Mouse (Mus musculus) forebrain, postnatal 0 days (tissue): ENCODE results near the gene Car11. TPM values are rescaled to one million over a fixed set of nuclear protein-coding genes. Genes with fewer than 3 reads are reported as not detected.
A peak's percentile ranks its signal among the peaks of the same experiment; 100 is the strongest.

ENCODE experiments used
- ATAC-seq: fragments of 200-750 bp; cut with Nextera tagmentation; 2 replicates; pipeline ENCODE4 v1.8.0; 2017; ENCODE audit warnings: mild to moderate bottlenecking, moderate library complexity
- DNase-seq: peaks from one replicate; pipeline ENCODE4 v3.0.0-alpha.2; 2015
- H3K27ac ChIP-seq: fragments of 300-500 bp; sonication (generic); 2 replicates; pipeline ENCODE4 v1.5.1; 2014; ENCODE audit warnings: low read depth, mild to moderate bottlenecking, antibody characterized with exemption, low read length, moderate library complexity, mixed read lengths
- H3K27me3 ChIP-seq: fragments of 300-500 bp; sonication (generic); 2 replicates; pipeline ENCODE4 v1.6.1; 2014; ENCODE audit warnings: mild to moderate bottlenecking, low read length, mixed read lengths; ENCODE audit not compliant: insufficient read depth
- H3K36me3 ChIP-seq: fragments of 300-500 bp; sonication (generic); 2 replicates; pipeline ENCODE4 v1.6.1; 2014; ENCODE audit warnings: mild to moderate bottlenecking, moderate library complexity; ENCODE audit not compliant: insufficient read depth
- H3K4me1 ChIP-seq: fragments of 300-500 bp; sonication (generic); 2 replicates; pipeline ENCODE4 v1.6.1; 2014; ENCODE audit warnings: antibody characterized with exemption; ENCODE audit not compliant: insufficient read depth
- H3K4me2 ChIP-seq: fragments of 300-500 bp; sonication (generic); 2 replicates; pipeline ENCODE4 v1.6.1; 2014; ENCODE audit warnings: low read depth, mild to moderate bottlenecking, moderate library complexity
- H3K4me3 ChIP-seq: fragments of 300-500 bp; sonication (generic); 2 replicates; pipeline ENCODE4 v1.5.1; 2014; ENCODE audit warnings: low read depth, low read length, mixed read lengths
- H3K9ac ChIP-seq: fragments of 300-500 bp; sonication (generic); 2 replicates; pipeline ENCODE4 v1.6.1; 2014; ENCODE audit warnings: mild to moderate bottlenecking
- H3K9me3 ChIP-seq: fragments of 300-500 bp; sonication (generic); 2 replicates; pipeline ENCODE4 v1.6.1; 2016; ENCODE audit warnings: low read length
- CTCF ChIP-seq: sonication (generic); IDR thresholded peaks from 2 replicates; pipeline ENCODE4 v1.5.1; 2016; ENCODE audit warnings: antibody characterized with exemption, control low read depth, low read depth
- WGBS: fragments of 180-500 bp; shearing (Covaris S2); extraction: QIAGEN DNeasy Blood & Tissue Kit; methylation state at CpG from one replicate; pipeline ENCODE4 v1.1.7; 2014; 5-methylcytosine and 5-hydroxymethylcytosine counted together
- polyA plus RNA-seq: library from polyadenylated mRNA; unstranded; fragments of >200 nt; fragmentation: Nextera tagmentation; extraction: Ambion mirVana; gene quantifications from 2 replicates; pipeline ENCODE4 v1.2.1, GENCODE M21; 2015
- total RNA-seq: library from RNA; depleted of rRNA; stranded (reverse); fragments of >200 nt; gene quantifications from 2 replicates; pipeline ENCODE4 v1.2.3, GENCODE M21; 2014

Car11 gene
- total and polyA plus RNA-seq, 2 experiments from 2014 or later, result 102 to 104 TPM

DNA sequence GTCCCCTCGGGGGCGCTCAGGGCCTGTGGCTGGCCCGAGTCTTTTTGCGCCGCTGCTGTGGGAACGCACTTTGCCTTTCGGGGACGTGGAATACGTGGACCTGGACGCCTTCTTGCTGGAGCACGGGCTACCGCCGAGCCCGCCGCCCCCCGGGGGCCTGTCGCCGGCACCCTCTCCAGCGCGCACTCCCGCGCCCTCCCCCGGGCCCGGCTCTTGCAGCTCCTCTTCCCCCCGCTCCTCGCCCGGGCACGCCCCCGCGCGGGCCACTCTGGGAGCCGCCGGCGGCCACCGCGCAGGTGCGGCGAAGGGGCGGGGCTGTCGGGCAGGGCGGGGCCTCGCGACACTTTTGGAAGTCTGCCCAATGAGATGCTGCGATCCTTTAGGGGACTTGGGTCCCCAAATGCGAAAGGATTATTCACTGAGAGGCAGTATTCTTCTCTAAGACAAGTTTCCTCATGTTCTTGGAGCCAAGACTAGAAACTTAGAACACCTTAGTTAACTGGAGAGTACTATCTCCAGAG lies 7.1 kb downstream of the Car11 start:
- H3K9ac ChIP-seq, result peak overlapping the region; percentile 49
- H3K27ac ChIP-seq, result peak overlapping the region; percentile 87
- 3% methylated on average over 37 of the region's 45 CpGs for WGBS
- no peaks in the 10 kb centered on the region for H3K27me3 ChIP-seq
- peaks cover 18% of the 10 kb centered on the region for H3K36me3 ChIP-seq
- no peaks in the 10 kb centered on the region for H3K9me3 ChIP-seq
- no peak for ATAC-seq
- H3K4me3 ChIP-seq, result peak overlapping the region; percentile 41
- H3K4me1 ChIP-seq, result peaks cover 36% of the 10 kb centered on the region
- peak overlapping the region; percentile 97 for H3K4me2 ChIP-seq
- DNase-seq, result peak; percentile 86
- no peak for TF ChIP-seq CTCF

DNA sequence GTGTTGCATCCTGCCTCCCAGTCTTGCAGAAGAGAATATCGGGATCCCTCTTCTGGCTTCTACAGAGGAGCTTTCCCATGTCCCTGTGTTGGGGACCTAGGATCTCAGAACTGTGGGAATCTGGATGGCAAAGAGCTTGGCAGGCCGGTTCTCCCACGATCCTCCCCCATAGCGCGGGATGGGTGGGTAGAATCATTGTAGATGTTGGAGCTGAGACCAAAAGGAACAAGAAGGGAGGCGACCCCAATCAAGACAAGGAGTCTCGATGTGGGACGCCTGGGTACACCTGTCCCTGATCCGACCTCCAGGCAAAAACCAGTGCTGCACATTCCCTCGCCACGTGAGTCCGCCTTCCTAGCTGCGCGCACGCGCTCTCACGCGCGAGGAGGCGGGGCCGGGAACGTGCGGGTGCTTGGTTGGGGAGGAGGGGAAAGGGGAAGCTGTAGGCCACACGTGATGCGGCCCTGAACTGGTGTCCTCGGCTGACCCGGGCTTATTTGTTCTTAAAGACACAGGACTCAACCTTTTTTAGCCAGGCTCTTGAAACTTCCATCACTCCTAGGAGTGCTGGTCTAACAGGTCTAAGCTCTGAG lies 7.8 kb downstream of the Car11 start:
- Histone ChIP-seq H3K36me3 (peaks cover 25% of the 10 kb centered on the region), H3K4me2 (peak overlapping the region; percentile 97), H3K4me1 (peaks cover 36% of the 10 kb centered on the region), H3K27me3 (no peaks in the 10 kb centered on the region), H3K27ac (peak overlapping the region; percentile 87), H3K9ac (peak overlapping the region; percentile 49), H3K4me3 (peak overlapping the region; percentile 41), H3K9me3 (no peaks in the 10 kb centered on the region)
- ATAC-seq (peak; percentile 28), DNase-seq (peak; percentile 94)
- TF ChIP-seq CTCF, result no peak
- WGBS, result under 1% methylated on average over 27 of the region's 27 CpGs

DNA sequence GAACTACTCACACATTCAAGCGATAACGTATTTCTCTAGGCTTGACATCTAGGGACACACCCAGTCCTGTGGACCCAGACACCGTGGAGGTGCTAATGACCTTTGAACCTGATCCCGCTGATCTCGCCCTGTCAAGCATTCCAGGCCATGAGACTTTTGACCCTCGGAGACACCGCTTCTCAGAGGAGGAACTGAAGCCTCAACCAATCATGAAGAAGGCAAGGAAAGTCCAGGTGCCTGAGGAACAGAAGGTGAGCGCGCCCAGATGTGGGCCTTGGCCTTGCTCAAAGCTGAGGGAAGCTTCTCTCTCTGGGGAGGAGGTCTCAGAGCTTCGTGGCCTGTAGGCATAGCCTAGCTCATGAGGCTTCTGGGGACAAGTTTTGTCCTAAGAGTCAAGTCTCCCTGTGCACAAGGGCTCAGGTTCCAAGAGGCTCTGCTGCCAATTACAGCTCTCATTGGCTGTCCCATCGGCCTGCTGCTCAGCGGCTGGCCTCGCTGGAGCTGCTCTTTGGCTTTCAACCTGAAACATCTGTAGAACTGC lies 8.6 kb downstream of the Car11 start:
- DNase-seq, result no peak
- H3K27ac ChIP-seq, result peak overlapping the region; percentile 87
- H3K36me3 ChIP-seq, result peaks cover 33% of the 10 kb centered on the region
- no peaks in the 10 kb centered on the region for H3K9me3 ChIP-seq
- peak overlapping the region; percentile 97 for H3K4me2 ChIP-seq
- H3K4me1 ChIP-seq, result peaks cover 32% of the 10 kb centered on the region
- H3K9ac ChIP-seq, result no peak overlapping the region
- no peak overlapping the region for H3K4me3 ChIP-seq
- no peak for TF ChIP-seq CTCF
- ATAC-seq, result no peak
- no peaks in the 10 kb centered on the region for H3K27me3 ChIP-seq
- 63% methylated on average over 13 of the region's 13 CpGs for WGBS

DNA sequence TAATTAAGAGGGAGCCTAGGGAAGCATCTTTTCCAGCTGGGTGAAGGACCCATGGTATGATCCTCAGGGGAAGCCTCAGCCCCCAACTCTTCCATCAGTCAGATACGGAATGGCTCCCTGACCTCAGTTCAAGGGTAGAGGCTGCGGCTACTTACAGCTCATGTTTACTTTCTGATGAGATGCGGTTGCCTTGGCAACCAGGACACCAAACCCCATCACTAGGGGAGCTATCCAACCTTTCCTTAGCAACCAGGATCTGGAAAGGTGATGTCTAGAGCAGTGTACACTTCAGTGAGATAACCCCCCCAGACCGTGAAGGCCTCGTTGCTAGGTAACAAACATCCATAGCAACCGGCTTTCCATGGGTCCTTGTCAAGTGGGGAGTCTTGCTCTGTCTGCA lies 9.4 kb downstream of the Car11 start:
- Histone ChIP-seq H3K9ac (no peak overlapping the region), H3K36me3 (peaks cover 35% of the 10 kb centered on the region), H3K4me2 (peak overlapping the region; percentile 97), H3K4me3 (no peak overlapping the region), H3K9me3 (no peaks in the 10 kb centered on the region), H3K4me1 (peaks cover 27% of the 10 kb centered on the region), H3K27me3 (no peaks in the 10 kb centered on the region), H3K27ac (peak overlapping the region; percentile 87)
- peak; percentile 5; the same call in 1 of the 2 replicates for TF ChIP-seq CTCF
- peak; percentile 70 for DNase-seq
- 37% methylated on average over 6 of the region's 6 CpGs for WGBS
- no peak for ATAC-seq

DNA sequence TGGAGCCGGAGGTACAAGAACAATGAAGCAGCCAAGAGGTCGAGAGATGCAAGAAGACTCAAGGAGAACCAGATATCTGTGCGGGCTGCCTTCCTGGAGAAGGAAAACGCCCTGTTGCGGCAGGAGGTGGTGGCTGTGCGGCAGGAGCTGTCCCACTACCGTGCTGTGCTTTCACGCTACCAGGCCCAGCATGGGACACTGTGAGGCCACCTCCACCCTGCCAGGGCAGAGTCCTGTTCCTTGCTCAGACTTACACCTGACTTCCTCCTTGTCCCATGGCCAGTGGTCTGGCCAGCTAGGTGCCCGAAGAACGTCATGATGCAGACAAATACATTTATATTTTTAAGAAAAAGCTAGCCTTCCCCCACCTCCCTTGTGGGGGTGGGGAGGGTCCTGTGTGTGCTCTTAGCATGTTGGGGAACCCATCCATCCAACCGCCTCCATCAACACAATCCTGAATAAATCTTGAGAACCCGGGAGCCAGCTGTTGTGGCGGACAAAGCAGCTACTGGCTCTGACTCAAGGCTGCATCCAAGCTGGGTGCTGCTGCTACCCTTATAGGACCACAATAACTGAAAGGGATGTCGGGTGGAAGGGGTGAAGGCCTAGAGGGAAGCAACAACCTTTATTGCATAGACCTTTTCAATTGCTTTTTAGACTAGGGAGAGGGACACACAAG lies 10.2 kb downstream of the Car11 start:
- DNase-seq (no peak), ATAC-seq (no peak)
- TF ChIP-seq CTCF, result no peak
- Histone ChIP-seq H3K27me3 (no peaks in the 10 kb centered on the region), H3K4me3 (no peak overlapping the region), H3K27ac (peak overlapping the region; percentile 87; the same call in 1 of the 2 replicates), H3K4me1 (peaks cover 32% of the 10 kb centered on the region), H3K9ac (no peak overlapping the region), H3K36me3 (peaks cover 35% of the 10 kb centered on the region), H3K9me3 (no peaks in the 10 kb centered on the region), H3K4me2 (no peak overlapping the region)
- 69% methylated on average over 14 of the region's 14 CpGs for WGBS

DNA sequence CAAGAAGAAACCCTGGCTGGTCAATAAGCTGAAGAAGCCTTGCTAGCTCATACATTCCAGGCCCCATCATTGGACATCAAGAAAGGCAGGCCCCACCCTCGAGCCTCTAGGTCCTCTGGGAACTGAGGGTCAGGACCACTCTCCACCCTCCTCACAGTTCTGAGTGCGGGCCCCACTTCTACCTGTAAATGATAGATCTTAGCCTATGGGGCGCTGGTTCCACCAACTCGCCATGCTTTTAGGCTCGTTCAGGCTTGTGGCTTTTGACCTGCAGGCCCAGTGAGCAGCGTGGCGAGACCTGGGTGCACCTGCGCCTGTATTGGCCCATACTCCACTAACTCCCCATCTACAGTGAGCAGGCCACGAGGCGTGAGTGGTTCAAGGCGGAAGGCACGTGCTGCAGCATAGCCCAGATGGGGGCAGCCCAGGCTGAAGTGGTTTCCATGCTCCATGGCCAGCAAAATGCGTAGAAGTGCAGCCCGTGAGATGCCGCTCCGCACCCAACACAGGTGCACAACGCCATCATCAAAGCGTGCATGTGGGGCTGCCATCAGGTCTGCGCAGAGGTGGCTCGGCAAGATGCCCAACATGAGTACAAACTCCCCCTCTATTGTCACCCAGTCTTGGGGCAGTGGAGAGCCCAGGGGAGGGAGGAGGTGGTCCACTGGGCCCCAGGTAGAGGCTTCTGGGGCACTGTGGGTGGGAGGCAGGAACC lies 11.0 kb downstream of the Car11 start:
- no peak for DNase-seq
- no peak for TF ChIP-seq CTCF
- H3K9ac ChIP-seq, result no peak overlapping the region

More for the DNA sequence above, 11.0 kb downstream of the Car11 start:
- H3K4me2 ChIP-seq, result no peak overlapping the region
- no peak overlapping the region for H3K27ac ChIP-seq
- H3K9me3 ChIP-seq, result no peaks in the 10 kb centered on the region
- peaks cover 30% of the 10 kb centered on the region for H3K4me1 ChIP-seq
- WGBS, result 91% methylated on average over 20 of the region's 20 CpGs
- no peak for ATAC-seq
- no peak overlapping the region for H3K4me3 ChIP-seq
- no peaks in the 10 kb centered on the region for H3K27me3 ChIP-seq
- peaks cover 35% of the 10 kb centered on the region for H3K36me3 ChIP-seq
